Mouse (Mus musculus) right cerebral cortex, postnatal 4 days (tissue): ENCODE results near the gene Tbk1.
A peak's percentile ranks its signal among the peaks of the same experiment; 100 is the strongest.

ENCODE experiments used
- DNase-seq: peaks from one replicate; pipeline ENCODE4 v3.0.0-alpha.2; 2022

Tbk1 gene

GRCm38 (mm10) chr10:121587371-121587840 lies 819 bp upstream of the Tbk1 start:
- DNase-seq: no peak

GRCm38 (mm10) chr10:121585791-121586642 lies 570 bp downstream of the Tbk1 start:
- DNase-seq: peak; percentile 17

GRCm38 (mm10) chr10:121585056-121585790 lies 1.4 kb downstream of the Tbk1 start:
- DNase-seq: no peak

GRCm38 (mm10) chr10:121584033-121584432 lies 2.6 kb downstream of the Tbk1 start:
- no peak for DNase-seq

- DNase-seq: no peak
These were observed 3.6 kb downstream of the Tbk1 start for GRCm38 (mm10) chr10:121583016-121583415.

GRCm38 (mm10) chr10:121582287-121582686 lies 4.3 kb downstream of the Tbk1 start:
- DNase-seq: no peak

GRCm38 (mm10) chr10:121581405-121581804 lies 5.2 kb downstream of the Tbk1 start:
- DNase-seq: no peak

GRCm38 (mm10) chr10:121580381-121580780 lies 6.2 kb downstream of the Tbk1 start:
- DNase-seq: no peak

- no peak for DNase-seq
These were observed 10.2 kb downstream of the Tbk1 start for GRCm38 (mm10) chr10:121576372-121576771.

GRCm38 (mm10) chr10:121571511-121572147 lies 15.0 kb downstream of the Tbk1 start:
- no peak for DNase-seq

- DNase-seq: no peak
These were observed 15.6 kb downstream of the Tbk1 start for GRCm38 (mm10) chr10:121571031-121571430.

GRCm38 (mm10) chr10:121569796-121570195 lies 16.8 kb downstream of the Tbk1 start:
- DNase-seq: no peak

GRCm38 (mm10) chr10:121569001-121569589 lies 17.5 kb downstream of the Tbk1 start:
- DNase-seq: no peak

GRCm38 (mm10) chr10:121568534-121568933 lies 18.1 kb downstream of the Tbk1 start:
- no peak for DNase-seq

GRCm38 (mm10) chr10:121568026-121568425 lies 18.6 kb downstream of the Tbk1 start:
- no peak for DNase-seq

- no peak for DNase-seq
These were observed 22.1 kb downstream of the Tbk1 start for GRCm38 (mm10) chr10:121564447-121564846.

GRCm38 (mm10) chr10:121558231-121558630 lies 28.4 kb downstream of the Tbk1 start:
- DNase-seq: no peak

- DNase-seq: no peak
These were observed 30.3 kb downstream of the Tbk1 start for GRCm38 (mm10) chr10:121556263-121556662.

- DNase-seq: no peak
These were observed 36.3 kb downstream of the Tbk1 start for GRCm38 (mm10) chr10:121550334-121550733.

GRCm38 (mm10) chr10:121549670-121550069 lies 36.9 kb downstream of the Tbk1 start:
- DNase-seq: no peak

GRCm38 (mm10) chr10:121547162-121547561 lies 39.4 kb downstream of the Tbk1 start:
- no peak for DNase-seq

- DNase-seq: no peak
These were observed 43.0 kb downstream of the Tbk1 start for GRCm38 (mm10) chr10:121543577-121543976.

- no peak for DNase-seq
These were observed 44.4 kb downstream of the Tbk1 start for GRCm38 (mm10) chr10:121542156-121542555.
